Mouse (Mus musculus) layer of hippocampus, adult 9-11 months (tissue): ENCODE data around the gene Fgd3.
A peak's percentile ranks its signal among the peaks of the same experiment; 100 is the strongest.

ENCODE experiments used
- DNase-seq: peaks from one replicate; pipeline ENCODE4 v3.0.0; 2022

Fgd3 gene

GRCm38 (mm10) chr13:49320040-49320439 lies at the start of gene Fgd3:
Gene Fgd3 (minus strand): TSS chr13:49320311.
- DNase-seq: peak; percentile 76

GRCm38 (mm10) chr13:49369404-49369803 lies 49.3 kb upstream of the Fgd3 start:
- DNase-seq: no peak

- DNase-seq: no peak
Observed at GRCm38 (mm10) chr13:49367657-49368440, 47.7 kb upstream of the Fgd3 start.

- no peak for DNase-seq
Observed at GRCm38 (mm10) chr13:49364716-49365115, 44.6 kb upstream of the Fgd3 start.

GRCm38 (mm10) chr13:49362804-49363203 lies 42.7 kb upstream of the Fgd3 start:
- DNase-seq: no peak

GRCm38 (mm10) chr13:49362364-49362763 lies 42.3 kb upstream of the Fgd3 start:
- DNase-seq: no peak

- no peak for DNase-seq
Observed at GRCm38 (mm10) chr13:49360906-49361406, 40.8 kb upstream of the Fgd3 start.

GRCm38 (mm10) chr13:49358184-49358583 lies 38.1 kb upstream of the Fgd3 start:
- DNase-seq: no peak

GRCm38 (mm10) chr13:49357367-49358026 lies 37.4 kb upstream of the Fgd3 start:
- DNase-seq: no peak

GRCm38 (mm10) chr13:49356090-49356489 lies 36.0 kb upstream of the Fgd3 start:
- no peak for DNase-seq

- no peak for DNase-seq
Observed at GRCm38 (mm10) chr13:49355461-49356061, 35.5 kb upstream of the Fgd3 start.

- peak; percentile 62 for DNase-seq
Observed at GRCm38 (mm10) chr13:49353991-49354507, 33.9 kb upstream of the Fgd3 start.

GRCm38 (mm10) chr13:49353422-49353821 lies 33.3 kb upstream of the Fgd3 start:
- DNase-seq: no peak

GRCm38 (mm10) chr13:49352581-49353159 lies 32.6 kb upstream of the Fgd3 start:
- no peak for DNase-seq

- DNase-seq: no peak
Observed at GRCm38 (mm10) chr13:49349836-49350505, 29.9 kb upstream of the Fgd3 start.

- no peak for DNase-seq
Observed at GRCm38 (mm10) chr13:49349335-49349734, 29.2 kb upstream of the Fgd3 start.

GRCm38 (mm10) chr13:49348522-49348921 lies 28.4 kb upstream of the Fgd3 start:
- DNase-seq: no peak

GRCm38 (mm10) chr13:49345476-49345875 lies 25.4 kb upstream of the Fgd3 start:
- DNase-seq: no peak

- no peak for DNase-seq
Observed at GRCm38 (mm10) chr13:49344567-49344966, 24.5 kb upstream of the Fgd3 start.

- DNase-seq: no peak
Observed at GRCm38 (mm10) chr13:49342723-49343100, 22.6 kb upstream of the Fgd3 start.

GRCm38 (mm10) chr13:49341831-49342722 lies 22.0 kb upstream of the Fgd3 start:
- DNase-seq: no peak
